Mouse (Mus musculus) heart, adult 8-10 months (tissue): Measurements from ENCODE around the gene Pate1. TPM values are rescaled to one million over a fixed set of nuclear protein-coding genes. Genes with fewer than 3 reads are reported as not detected.

ENCODE experiments used
- DNase-seq: peaks from one replicate; pipeline ENCODE4 v3.0.0; 2022; ENCODE audit warnings: low spot score
- total RNA-seq, 4 experiments: library from RNA; stranded (reverse); gene quantifications; 2 replicates each; pipeline ENCODE4 v1.2.4; 2022

The Pate1 gene
- total RNA-seq, result not detected

DNA sequence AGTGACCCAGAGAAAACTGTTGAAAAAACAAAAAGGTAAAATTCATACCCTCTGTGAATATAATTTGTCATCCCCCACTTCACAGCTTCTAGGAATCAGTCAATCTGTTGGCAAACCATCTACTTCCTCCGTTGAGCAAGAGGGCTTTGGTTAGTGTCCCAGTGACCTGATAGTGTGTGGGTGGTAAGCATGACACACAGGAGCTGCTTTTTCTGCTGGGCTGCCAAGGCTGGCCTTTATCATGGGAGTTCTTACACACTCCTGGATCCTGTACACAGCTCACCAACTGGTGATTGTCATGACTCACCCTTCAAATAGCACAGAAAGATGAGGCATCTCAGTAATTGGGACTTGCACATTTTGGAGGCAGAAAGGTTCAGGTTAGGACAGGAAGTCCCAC lies at the start of gene Pate1:
Gene Pate1, minus strand, starts transcription at position 378 of the 400 bp plus-strand sequence.
- DNase-seq, result peak; percentile 3

GRCm38 (mm10) chr9:35707265-35707664 lies 20.1 kb upstream of the Pate1 start:
- no peak for DNase-seq

DNA sequence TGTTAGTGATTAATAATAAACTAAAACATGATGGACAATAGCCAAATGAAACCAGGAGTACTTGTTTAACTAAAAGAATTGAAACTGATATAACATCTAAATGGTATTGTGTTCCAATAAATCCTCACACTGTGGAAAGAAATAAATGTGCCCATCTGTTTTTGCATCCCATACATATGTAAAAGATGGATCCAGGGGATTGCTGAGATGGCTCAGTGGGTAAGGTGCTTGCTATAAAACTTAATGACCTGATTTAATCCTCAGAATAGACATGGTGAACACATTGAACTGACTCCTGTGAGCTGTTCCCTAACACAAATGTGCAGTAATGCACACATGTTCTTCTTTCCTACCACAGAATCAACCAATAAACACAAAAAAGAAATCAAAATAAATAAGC lies 4.7 kb upstream of the Pate1 start:
- no peak for DNase-seq

- no peak for DNase-seq
These were observed 13.6 kb downstream of the Pate1 start for GRCm38 (mm10) chr9:35673557-35673956.

DNA sequence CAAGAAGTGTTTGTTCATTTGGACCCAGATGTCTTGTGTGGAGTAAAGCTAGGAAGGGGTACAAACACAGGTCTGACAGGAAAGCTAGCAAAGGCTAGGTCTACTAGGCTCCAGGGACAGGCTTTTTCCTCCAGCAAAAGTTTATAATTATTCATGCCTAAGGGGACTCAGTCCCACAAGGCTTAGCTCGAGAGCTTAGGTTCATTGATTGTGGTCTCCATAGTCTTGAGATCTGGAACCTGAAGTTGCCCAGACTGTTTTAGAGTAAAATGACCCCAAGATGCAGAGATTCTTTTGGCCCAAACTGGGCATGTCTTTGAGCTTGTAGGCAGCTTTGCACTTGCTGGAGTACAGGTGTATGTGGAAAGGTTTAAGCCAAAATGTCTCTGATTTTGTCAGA lies 39.1 kb downstream of the Pate1 start, which contains the start of gene Pate3:
Gene Pate3, minus strand, starts transcription at position 101 of the 400 bp plus-strand sequence.
- no peak for DNase-seq

Other genes starting within 250 kb of the Pate1 start
- gene Gm1113, start 169.1 kb downstream of the Pate1 start, total RNA-seq, result not detected
- under 1 TPM in 1 of 4 experiments, not detected in 3; 0.03 TPM for gene Ddx25, start 128.9 kb downstream of the Pate1 start, total RNA-seq
- 1 to 10 TPM; 5.1 to 6.3 (median 5.7) TPM for gene Pus3, start 128.8 kb downstream of the Pate1 start, total RNA-seq
- not detected for gene Pate2, start 117.1 kb downstream of the Pate1 start, total RNA-seq
- gene Hyls1, start 117.0 kb downstream of the Pate1 start, total RNA-seq, result 1 to 10 TPM; 1.2 to 2.8 (median 2.0) TPM
- gene Pate4, start 75.4 kb downstream of the Pate1 start, total RNA-seq, result not detected
- gene Pate3, start 39.2 kb downstream of the Pate1 start, total RNA-seq, result not detected
- gene Gm17677, start 53.7 kb upstream of the Pate1 start, total RNA-seq, result not detected
- gene Gm17727, start 90.7 kb upstream of the Pate1 start, total RNA-seq, result not detected
- gene Gm27235, start 102.7 kb upstream of the Pate1 start, total RNA-seq, result not detected
- not detected for gene D730048I06Rik, start 102.7 kb upstream of the Pate1 start, total RNA-seq
- not detected for gene 9230110F15Rik, start 156.8 kb upstream of the Pate1 start, total RNA-seq
- gene 9230113P08Rik, start 221.0 kb upstream of the Pate1 start, total RNA-seq, result not detected